Mouse (Mus musculus) kidney, postnatal 0 days (tissue): ENCODE results near the gene Hist1h2bp. TPM values are rescaled to one million over a fixed set of nuclear protein-coding genes. Genes with fewer than 3 reads are reported as not detected.
"Not testable (repeated sequence)": the region's sequence is repeated elsewhere in the genome, so short reads cannot be mapped to it uniquely, and the experiment has no call there.

Source experiments
- ATAC-seq: fragments of 200-750 bp; cut with Nextera tagmentation; replicated peaks from 2 replicates; pipeline ENCODE4 v1.8.0; 2017; ENCODE audit warnings: low read depth, moderate number of reproducible peaks, moderate TSS enrichment, moderate library complexity; ENCODE audit not compliant: low FRiP score
- DNase-seq: peaks from one replicate; pipeline ENCODE4 v3.0.0-alpha.2; 2016; ENCODE audit warnings: low spot score
- H3K27ac ChIP-seq: fragments of 300-500 bp; sonication (generic); 2 replicates; pipeline ENCODE4 v1.5.1; 2014; ENCODE audit warnings: mild to moderate bottlenecking
- H3K27me3 ChIP-seq: fragments of 300-500 bp; sonication (generic); 2 replicates; pipeline ENCODE4 v1.6.1; 2014; ENCODE audit warnings: low read length, mixed read lengths; ENCODE audit not compliant: insufficient read depth
- H3K36me3 ChIP-seq: fragments of 300-500 bp; sonication (generic); 2 replicates; pipeline ENCODE4 v1.6.1; 2014; ENCODE audit warnings: low read length, mixed read lengths; ENCODE audit not compliant: insufficient read depth
- H3K4me1 ChIP-seq: fragments of 300-500 bp; sonication (generic); replicated peaks from 2 replicates; pipeline ENCODE4 v1.6.1; 2014; ENCODE audit warnings: antibody characterized with exemption, low read length, mixed read lengths; ENCODE audit not compliant: insufficient read depth
- H3K4me2 ChIP-seq: fragments of 300-500 bp; sonication (generic); 2 replicates; pipeline ENCODE4 v1.6.1; 2014; ENCODE audit warnings: mild to moderate bottlenecking, low read length, moderate library complexity, mixed read lengths
- H3K4me3 ChIP-seq: fragments of 300-500 bp; sonication (generic); replicated peaks from 2 replicates; pipeline ENCODE4 v1.5.1; 2014; ENCODE audit warnings: low read depth, low read length
- H3K9ac ChIP-seq: fragments of 300-500 bp; sonication (generic); 2 replicates; pipeline ENCODE4 v1.6.1; 2014; ENCODE audit warnings: low read depth, low read length
- H3K9me3 ChIP-seq: fragments of 300-500 bp; sonication (generic); replicated peaks from 2 replicates; pipeline ENCODE4 v1.6.1; 2016; ENCODE audit warnings: low read length, inconsistent platforms, mixed read lengths
- CTCF ChIP-seq: IDR thresholded peaks from 2 replicates; pipeline ENCODE4 v1.5.1; 2016; ENCODE audit warnings: antibody characterized with exemption, low read depth, mild to moderate bottlenecking, moderate library complexity
- WGBS: fragments of 180-500 bp; shearing (Covaris S2); extraction: QIAGEN DNeasy Blood & Tissue Kit; methylation state at CpG from one replicate; pipeline ENCODE4 v1.1.7; 2014; 5-methylcytosine and 5-hydroxymethylcytosine counted together
- polyA plus RNA-seq: library from polyadenylated mRNA; unstranded; fragments of >200 nt; fragmentation: Nextera tagmentation; extraction: Ambion mirVana; gene quantifications from 2 replicates; pipeline ENCODE4 v1.2.1, GENCODE M21; 2015

Gene Hist1h2bp
- polyA plus RNA-seq = 0.71 and 1.5 TPM in 2 replicates

GRCm38 (mm10) chr13:21786899-21787629 is at the start of gene Hist1h2bp, which contains the start of gene Hist1h2an:
Gene Hist1h2bp (plus strand): TSS chr13:21787461.
Gene Hist1h2an (minus strand): TSS chr13:21787218.
- peak within 1 kb of the TSS; percentile 80 for H3K27ac ChIP-seq
- H3K4me1 ChIP-seq, H3K36me3 ChIP-seq, H3K9me3 ChIP-seq, H3K27me3 ChIP-seq: not testable (repeated sequence)
- peak within 1 kb of the TSS; percentile 44; the same call in 1 of the 2 replicates for H3K9ac ChIP-seq
- DNase-seq = peak; percentile 98
- peak within 1 kb of the TSS; percentile 49 for H3K4me2 ChIP-seq
- WGBS = under 1% methylated on average over 32 of the region's 63 CpGs
- peak; percentile 92 for ATAC-seq
- H3K4me3 ChIP-seq = peak within 1 kb of the TSS; percentile 25; the same call in 1 of the 2 replicates

- Histone ChIP-seq H3K9ac (no peak overlapping the region), H3K9me3 (no peaks in the 10 kb centered on the region), H3K4me3 (no peak overlapping the region), H3K36me3 (no peaks in the 10 kb centered on the region), H3K4me1 (no peaks in the 10 kb centered on the region), H3K4me2 (no peak overlapping the region), H3K27ac (no peak overlapping the region), H3K27me3 (no peaks in the 10 kb centered on the region)
- WGBS = 78% methylated on average over 1 of the region's 1 CpGs
- ATAC-seq (no peak), DNase-seq (no peak)
- TF ChIP-seq CTCF = no peak
These were observed 42.3 kb upstream of the Hist1h2bp start for GRCm38 (mm10) chr13:21745006-21745405.

GRCm38 (mm10) chr13:21749387-21750158 is 37.7 kb upstream of the Hist1h2bp start:
- ATAC-seq (no peak), DNase-seq (peak; percentile 38)
- WGBS = 5% methylated on average over 5 of the region's 5 CpGs
- Histone ChIP-seq H3K27ac (peak overlapping the region; percentile 86; the same call in 1 of the 2 replicates), H3K9me3 (no peaks in the 10 kb centered on the region), H3K4me2 (peak overlapping the region; percentile 51), H3K9ac (peak overlapping the region; percentile 43), H3K36me3 (no peaks in the 10 kb centered on the region), H3K4me1 (no peaks in the 10 kb centered on the region), H3K27me3 (no peaks in the 10 kb centered on the region), H3K4me3 (peak overlapping the region; percentile 35)
- no peak for TF ChIP-seq CTCF

GRCm38 (mm10) chr13:21750159-21751017 is 36.9 kb upstream of the Hist1h2bp start, which contains the start of gene Hist1h4k:
Gene Hist1h4k (minus strand): TSS chr13:21750505.
- peak; percentile 90 for DNase-seq
- H3K27ac ChIP-seq = peak within 1 kb of the TSS; percentile 86
- peak within 1 kb of the TSS; percentile 51 for H3K4me2 ChIP-seq
- peak within 1 kb of the TSS; percentile 35 for H3K4me3 ChIP-seq
- not testable (repeated sequence) for H3K9me3 ChIP-seq, H3K36me3 ChIP-seq, H3K4me1 ChIP-seq, H3K27me3 ChIP-seq
- ATAC-seq = peak; percentile 70
- peak within 1 kb of the TSS; percentile 43 for H3K9ac ChIP-seq
- under 1% methylated on average over 43 of the region's 56 CpGs for WGBS

DNA sequence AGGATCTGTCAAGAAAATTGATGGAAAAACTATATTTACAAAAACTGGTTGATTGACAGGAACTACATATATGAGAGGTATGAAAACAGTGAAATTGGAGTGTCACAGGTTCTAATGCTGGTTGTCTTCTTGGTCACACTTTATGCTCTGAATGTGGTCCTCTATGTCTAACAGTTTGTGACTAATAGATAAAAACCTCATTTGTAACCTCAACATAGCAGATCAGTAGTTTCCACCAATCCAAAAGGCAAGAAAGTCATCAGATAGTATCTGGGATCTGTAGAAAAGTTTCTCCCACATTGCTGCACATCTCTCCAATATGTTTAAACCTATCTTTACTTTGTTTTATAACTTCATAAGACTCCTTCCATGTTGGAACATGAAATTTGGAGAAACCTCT is 35.8 kb upstream of the Hist1h2bp start:
- no peak overlapping the region for H3K4me3 ChIP-seq
- H3K4me1 ChIP-seq = no peaks in the 10 kb centered on the region
- TF ChIP-seq CTCF = no peak
- no peak for ATAC-seq
- no peak overlapping the region for H3K9ac ChIP-seq
- no peak for DNase-seq
- H3K27me3 ChIP-seq = no peaks in the 10 kb centered on the region
- H3K9me3 ChIP-seq = no peaks in the 10 kb centered on the region
- H3K36me3 ChIP-seq = no peaks in the 10 kb centered on the region
- no peak overlapping the region for H3K27ac ChIP-seq
- H3K4me2 ChIP-seq = no peak overlapping the region

- ATAC-seq = no peak
- 78% methylated on average over 3 of the region's 3 CpGs for WGBS
- Histone ChIP-seq H3K36me3 (no peaks in the 10 kb centered on the region), H3K4me3 (no peak overlapping the region), H3K27me3 (no peaks in the 10 kb centered on the region), H3K9me3 (no peaks in the 10 kb centered on the region), H3K27ac (no peak overlapping the region), H3K4me2 (0 out of 2 replicates have a peak overlapping the region, but pooled peaks have one; percentile 16), H3K4me1 (no peaks in the 10 kb centered on the region), H3K9ac (no peak overlapping the region)
- no peak for TF ChIP-seq CTCF
- DNase-seq = no peak
These were observed 35.4 kb upstream of the Hist1h2bp start for GRCm38 (mm10) chr13:21751827-21752226.
